Mouse (Mus musculus): ENCODE results near the gene Pgap1.

Gene Pgap1

GRCm38 (mm10) chr1:54520062-54520577 lies 37.4 kb downstream of the Pgap1 start:
- no peak for DNase-seq (ENCODE audit: low spot score)

- DNase-seq (ENCODE audit: low spot score), result no peak
Observed at GRCm38 (mm10) chr1:54513836-54514235, 43.6 kb downstream of the Pgap1 start.

GRCm38 (mm10) chr1:54498496-54498895 lies 59.0 kb downstream of the Pgap1 start:
- DNase-seq (ENCODE audit: low spot score), result no peak

GRCm38 (mm10) chr1:54496254-54496653 lies 61.2 kb downstream of the Pgap1 start:
- no peak for DNase-seq (ENCODE audit: low spot score)

- no peak for DNase-seq (ENCODE audit: low spot score)
Observed at GRCm38 (mm10) chr1:54493496-54493895, 64.0 kb downstream of the Pgap1 start.

- no peak for DNase-seq (ENCODE audit: low spot score)
Observed at GRCm38 (mm10) chr1:54492435-54492841, 65.0 kb downstream of the Pgap1 start.

- no peak for DNase-seq (ENCODE audit: low spot score)
Observed at GRCm38 (mm10) chr1:54484744-54485420, 72.6 kb downstream of the Pgap1 start.

- no peak for DNase-seq (ENCODE audit: low spot score)
Observed at GRCm38 (mm10) chr1:54480491-54480890, 77.0 kb downstream of the Pgap1 start.

- DNase-seq (ENCODE audit: low spot score), result peak; percentile 24
Observed at GRCm38 (mm10) chr1:54468662-54469061, 88.8 kb downstream of the Pgap1 start.

GRCm38 (mm10) chr1:54467366-54467765 lies 90.1 kb downstream of the Pgap1 start:
- no peak for DNase-seq (ENCODE audit: low spot score)

GRCm38 (mm10) chr1:54452116-54452515 lies 105.4 kb downstream of the Pgap1 start:
- DNase-seq (ENCODE audit: low spot score), result no peak

GRCm38 (mm10) chr1:54448833-54449232 lies 108.7 kb downstream of the Pgap1 start:
- no peak for DNase-seq (ENCODE audit: low spot score)

GRCm38 (mm10) chr1:54443641-54444040 lies 113.8 kb downstream of the Pgap1 start:
- no peak for DNase-seq (ENCODE audit: low spot score)

- DNase-seq (ENCODE audit: low spot score), result no peak
Observed at GRCm38 (mm10) chr1:54439080-54439476, 118.4 kb downstream of the Pgap1 start.

GRCm38 (mm10) chr1:54438340-54439079 lies 119.0 kb downstream of the Pgap1 start, which contains the start of gene Gtf3c3:
Gtf3c3 (minus strand) TSS chr1:54438971.
- peak; percentile 74 for DNase-seq (ENCODE audit: low spot score)
